Mouse (Mus musculus): Measurements from ENCODE around the gene Enpep.

DNA sequence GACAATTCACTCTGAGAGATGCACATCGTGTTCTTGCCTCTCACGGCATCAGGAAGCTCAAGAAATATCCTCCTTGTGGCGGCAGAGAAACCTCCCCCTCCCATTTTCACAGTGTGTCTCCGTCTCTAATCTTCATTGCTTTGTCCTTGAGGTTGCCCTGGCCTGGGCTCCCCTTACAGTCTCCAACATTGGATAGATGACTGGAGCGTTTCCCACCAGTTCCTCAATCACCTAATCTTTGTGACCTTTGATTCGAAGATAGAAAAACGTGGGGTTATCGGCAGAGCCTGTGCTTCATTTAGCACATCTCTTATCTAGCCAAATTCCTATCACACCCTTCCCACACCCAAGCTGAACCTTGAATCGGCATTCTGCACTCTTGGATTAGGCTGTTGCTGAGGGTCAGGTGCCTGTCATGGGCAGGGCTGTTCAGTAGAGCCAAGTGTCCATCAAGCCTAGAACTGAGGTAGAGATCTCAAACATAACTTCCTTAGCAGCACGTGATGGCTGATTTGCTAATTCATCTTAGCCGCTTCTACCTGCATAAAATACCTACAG, 18.9 kb upstream of the Enpep start:
- TF ChIP-seq CTCF (IDR thresholded peaks at IDR 0.05; ENCODE audit: low read depth, low read length): no peak
- TF ChIP-seq POLR2A (IDR thresholded peaks at IDR 0.05; ENCODE audit: borderline replicate concordance, low read depth, low read length): no peak
